Mouse (Mus musculus): ENCODE results near the gene Parn. TPM values are rescaled to one million over a fixed set of nuclear protein-coding genes. Genes with fewer than 3 reads are reported as not detected.

The Parn gene
- total and polyA plus RNA-seq, 2 experiments from 2014 or later = 17.2 to 38.1 TPM

DNA sequence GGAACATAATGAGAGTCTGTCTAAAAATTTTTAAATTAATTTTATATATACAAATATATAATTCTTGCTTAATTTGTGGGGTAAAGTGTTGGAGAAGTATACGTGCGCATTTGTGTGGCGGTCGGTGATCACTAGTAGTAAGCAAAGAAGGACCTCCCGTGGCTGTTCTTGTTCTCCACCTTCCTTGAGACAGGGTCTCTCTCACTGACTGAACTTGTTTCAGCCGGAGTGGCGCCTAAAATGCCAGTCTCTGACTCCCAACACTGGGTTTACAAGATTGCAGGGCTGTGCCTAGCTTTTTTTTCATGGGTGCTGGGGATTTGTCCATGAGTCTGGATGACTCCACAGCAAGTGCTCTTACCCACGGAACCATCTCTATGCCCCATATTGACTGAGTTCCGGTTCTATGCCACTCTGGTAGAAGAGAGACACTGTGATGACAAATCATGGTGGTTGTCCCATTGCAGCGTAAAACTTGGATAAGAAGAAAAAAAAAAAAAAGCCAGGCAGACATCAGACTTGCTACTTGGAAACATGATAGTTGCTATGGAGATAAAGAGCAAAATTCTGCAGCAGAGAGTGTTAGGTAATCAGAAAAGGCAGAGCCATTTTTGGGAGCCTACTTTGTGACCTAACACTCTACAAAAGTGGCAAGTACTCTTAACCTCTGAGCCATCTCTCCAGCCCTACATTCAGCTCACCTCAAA lies 585 bp upstream of the Parn start:
- Histone ChIP-seq H3K27ac (ENCODE audit: low read depth, low read length) (peak overlapping the region; percentile 60), H3K9me3 (ENCODE audit: low read length) (no peaks in the 10 kb centered on the region), H3K27me3 (ENCODE audit: insufficient read depth, low read length) (no peaks in the 10 kb centered on the region), H3K9ac (no peak overlapping the region), H3K4me2 (ENCODE audit: low read depth) (peak overlapping the region; percentile 88), H3K4me1 (ENCODE audit: insufficient read depth) (0 out of 2 replicates have a peak, but pooled peaks cover 8% of the 10 kb centered on the region), H3K36me3 (ENCODE audit: insufficient read depth) (peaks cover 9% of the 10 kb centered on the region; the same call in 1 of the 2 replicates), H3K4me3 (ENCODE audit: low read depth, low read length) (peak overlapping the region; percentile 66)
- TF ChIP-seq CTCF (IDR thresholded peaks at IDR 0.05; ENCODE audit: low read depth) = no peak
- WGBS = 79% methylated on average over 10 of the region's 10 CpGs
- no peak for DNase-seq
- no peak for ATAC-seq

DNA sequence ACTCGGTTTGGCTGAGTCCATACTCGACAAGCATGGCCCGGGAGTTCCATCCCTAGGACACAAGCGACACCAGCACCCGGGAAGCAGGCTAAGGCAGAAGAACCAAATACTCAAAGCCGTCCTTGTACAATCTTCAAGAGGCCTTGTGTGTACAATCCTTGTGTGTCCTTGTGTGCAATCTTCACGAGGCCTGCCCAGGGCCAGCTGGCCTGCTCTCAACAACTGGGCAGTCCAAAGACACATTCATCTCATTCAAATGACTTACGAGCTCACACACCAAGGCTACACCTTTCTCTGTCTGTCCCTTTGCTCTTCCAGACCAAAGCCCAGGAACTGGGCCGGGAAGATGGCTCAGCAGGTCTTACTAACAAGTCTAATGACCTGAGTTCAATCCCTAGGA lies 7.2 kb downstream of the Parn start:
- DNase-seq = no peak
- 94% methylated on average over 9 of the region's 9 CpGs for WGBS
- Histone ChIP-seq H3K4me2 (ENCODE audit: low read depth) (no peak overlapping the region), H3K27ac (ENCODE audit: low read depth, low read length) (no peak overlapping the region), H3K9me3 (ENCODE audit: low read length) (no peaks in the 10 kb centered on the region), H3K4me3 (ENCODE audit: low read depth, low read length) (no peak overlapping the region), H3K36me3 (ENCODE audit: insufficient read depth) (peaks cover 45% of the 10 kb centered on the region), H3K9ac (no peak overlapping the region), H3K27me3 (ENCODE audit: insufficient read depth, low read length) (no peaks in the 10 kb centered on the region), H3K4me1 (ENCODE audit: insufficient read depth) (no peaks in the 10 kb centered on the region)
- no peak for TF ChIP-seq CTCF (IDR thresholded peaks at IDR 0.05; ENCODE audit: low read depth)
- no peak for ATAC-seq

DNA sequence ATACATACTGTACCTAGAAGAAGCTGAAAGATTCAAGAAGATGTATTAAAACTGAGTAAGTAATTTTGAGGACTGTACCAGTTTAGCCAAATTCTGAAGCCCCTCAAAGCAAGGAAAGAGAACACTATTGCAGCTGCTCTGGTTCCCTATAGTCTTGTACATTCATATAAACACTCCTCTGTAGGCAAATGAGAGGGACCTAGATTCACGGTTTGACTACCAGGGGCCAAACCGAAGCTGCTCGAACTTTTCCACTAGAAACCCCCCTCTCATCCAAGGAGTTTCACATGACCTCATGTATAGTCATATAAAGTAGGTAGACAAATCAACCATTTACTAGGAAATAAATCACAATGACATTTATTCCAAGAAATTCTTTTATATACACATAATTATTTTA lies 9.1 kb downstream of the Parn start:
- 87% methylated on average over 3 of the region's 3 CpGs for WGBS
- no peak for TF ChIP-seq CTCF (IDR thresholded peaks at IDR 0.05; ENCODE audit: low read depth)

DNA sequence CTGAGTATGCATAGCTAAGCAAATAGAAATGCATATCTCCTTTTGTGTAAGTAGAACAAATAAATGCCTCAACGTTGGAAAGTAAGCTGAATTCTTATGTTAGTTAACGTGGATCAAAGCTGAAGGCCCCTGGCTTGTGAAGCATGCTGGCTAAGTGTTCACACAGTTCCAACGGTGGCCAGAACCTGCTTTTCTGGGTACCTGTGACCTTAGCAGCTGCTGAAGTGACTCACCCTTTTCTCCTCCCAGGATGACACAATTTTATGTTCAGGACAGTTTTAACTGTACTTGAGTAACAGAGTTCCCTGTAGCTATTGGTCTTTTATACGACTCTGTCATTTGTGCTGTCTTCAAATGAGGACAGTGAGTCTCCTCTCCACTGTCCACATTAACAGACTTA lies 22.0 kb downstream of the Parn start:
- no peak for ATAC-seq
- TF ChIP-seq CTCF (IDR thresholded peaks at IDR 0.05; ENCODE audit: low read depth) = no peak
- no peaks in the 10 kb centered on the region for H3K4me1 ChIP-seq (ENCODE audit: insufficient read depth)

More for the DNA sequence above, 9.1 kb downstream of the Parn start:
- Histone ChIP-seq H3K27ac (ENCODE audit: low read depth, low read length) (no peak overlapping the region), H3K9me3 (ENCODE audit: low read length) (no peaks in the 10 kb centered on the region), H3K36me3 (ENCODE audit: insufficient read depth) (peaks cover 43% of the 10 kb centered on the region), H3K9ac (no peak overlapping the region), H3K4me3 (ENCODE audit: low read depth, low read length) (no peak overlapping the region), H3K27me3 (ENCODE audit: insufficient read depth, low read length) (no peaks in the 10 kb centered on the region), H3K4me1 (ENCODE audit: insufficient read depth) (no peaks in the 10 kb centered on the region), H3K4me2 (ENCODE audit: low read depth) (no peak overlapping the region)
- ATAC-seq (no peak), DNase-seq (no peak)

DNA sequence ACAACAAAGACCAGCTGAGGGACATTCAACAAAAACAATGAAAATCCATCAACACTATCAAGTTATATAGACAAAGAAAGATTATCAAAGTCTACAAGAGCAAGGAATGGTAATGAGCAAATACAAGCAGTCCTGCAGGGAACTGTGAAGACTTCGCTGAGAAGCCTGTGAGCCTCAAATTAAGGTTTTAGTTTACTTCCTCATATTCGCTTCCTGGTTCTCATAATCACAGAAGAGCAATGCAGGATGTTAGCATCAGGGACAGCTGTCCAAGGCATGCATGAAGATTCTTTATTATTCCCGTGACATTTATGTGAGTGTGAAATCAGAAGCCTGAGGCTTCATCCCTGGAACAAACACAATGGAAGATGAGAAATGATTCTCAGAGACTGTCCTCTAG lies 23.5 kb downstream of the Parn start:
- ATAC-seq = no peak
- no peak overlapping the region for H3K9ac ChIP-seq
- TF ChIP-seq CTCF (IDR thresholded peaks at IDR 0.05; ENCODE audit: low read depth) = no peak

More for the DNA sequence above, 22.0 kb downstream of the Parn start:
- no peak overlapping the region for H3K9ac ChIP-seq
- H3K9me3 ChIP-seq (ENCODE audit: low read length) = no peaks in the 10 kb centered on the region
- no peak for DNase-seq
- 84% methylated on average over 4 of the region's 4 CpGs for WGBS
- no peaks in the 10 kb centered on the region for H3K27me3 ChIP-seq (ENCODE audit: insufficient read depth, low read length)
- H3K4me2 ChIP-seq (ENCODE audit: low read depth) = no peak overlapping the region
- H3K27ac ChIP-seq (ENCODE audit: low read depth, low read length) = no peak overlapping the region
- H3K4me3 ChIP-seq (ENCODE audit: low read depth, low read length) = no peak overlapping the region
- peaks cover 36% of the 10 kb centered on the region for H3K36me3 ChIP-seq (ENCODE audit: insufficient read depth)

DNA sequence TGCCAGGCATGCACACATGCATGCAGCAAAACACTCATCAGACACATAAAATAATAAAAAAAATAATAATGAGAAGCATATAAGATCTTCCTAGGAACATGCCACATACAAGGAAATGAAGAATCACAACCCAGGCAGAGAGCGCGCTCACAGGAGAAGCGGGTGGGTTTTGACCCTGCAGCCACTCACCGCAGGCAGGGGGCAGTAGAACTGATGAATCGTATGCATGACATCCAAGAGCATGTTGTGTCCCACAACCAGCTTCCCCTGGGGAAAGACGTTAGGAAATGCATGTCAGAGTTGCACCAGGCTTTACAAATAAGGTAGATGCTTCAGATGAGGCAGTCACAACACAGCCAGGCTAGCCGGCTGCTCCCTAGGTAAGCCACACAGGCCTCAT lies 27.9 kb downstream of the Parn start:
- peak; percentile 45 for TF ChIP-seq CTCF (IDR thresholded peaks at IDR 0.05; ENCODE audit: low read depth)
- WGBS = 82% methylated on average over 7 of the region's 7 CpGs
- H3K4me3 ChIP-seq (ENCODE audit: low read depth, low read length) = no peak overlapping the region
- no peak for ATAC-seq
- DNase-seq = no peak
- H3K27ac ChIP-seq (ENCODE audit: low read depth, low read length) = no peak overlapping the region
- no peaks in the 10 kb centered on the region for H3K27me3 ChIP-seq (ENCODE audit: insufficient read depth, low read length)
- H3K9ac ChIP-seq = no peak overlapping the region
- H3K4me2 ChIP-seq (ENCODE audit: low read depth) = no peak overlapping the region
- no peaks in the 10 kb centered on the region for H3K9me3 ChIP-seq (ENCODE audit: low read length)
- no peaks in the 10 kb centered on the region for H3K4me1 ChIP-seq (ENCODE audit: insufficient read depth)
- peaks cover 23% of the 10 kb centered on the region for H3K36me3 ChIP-seq (ENCODE audit: insufficient read depth)

More for the DNA sequence above, 23.5 kb downstream of the Parn start:
- Histone ChIP-seq H3K4me3 (ENCODE audit: low read depth, low read length) (no peak overlapping the region), H3K36me3 (ENCODE audit: insufficient read depth) (peaks cover 27% of the 10 kb centered on the region), H3K27ac (ENCODE audit: low read depth, low read length) (no peak overlapping the region), H3K4me2 (ENCODE audit: low read depth) (no peak overlapping the region), H3K4me1 (ENCODE audit: insufficient read depth) (no peaks in the 10 kb centered on the region), H3K9me3 (ENCODE audit: low read length) (no peaks in the 10 kb centered on the region), H3K27me3 (ENCODE audit: insufficient read depth, low read length) (no peaks in the 10 kb centered on the region)
- WGBS = 91% methylated on average over 3 of the region's 3 CpGs
- DNase-seq = no peak

DNA sequence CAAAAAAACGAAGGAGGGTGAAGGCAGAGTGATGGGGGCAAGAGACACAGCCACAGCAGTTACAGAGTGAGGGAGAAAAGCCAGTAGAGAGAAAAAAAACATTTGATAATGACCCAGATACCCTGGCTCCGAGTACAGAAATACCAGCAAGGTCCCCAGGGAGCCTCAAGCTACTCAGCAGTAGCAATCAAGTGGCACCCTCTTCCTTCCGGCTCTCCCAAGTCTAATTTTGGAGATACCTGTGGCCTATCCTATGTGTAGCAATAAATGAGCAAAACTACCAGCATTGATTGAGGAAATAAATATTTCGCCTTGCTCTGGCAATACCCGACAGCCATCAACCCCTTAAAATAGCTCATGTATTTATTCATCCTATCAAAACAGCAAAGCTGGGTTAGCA lies 28.5 kb downstream of the Parn start:
- 87% methylated on average over 5 of the region's 5 CpGs for WGBS
- Histone ChIP-seq H3K27me3 (ENCODE audit: insufficient read depth, low read length) (no peaks in the 10 kb centered on the region), H3K4me1 (ENCODE audit: insufficient read depth) (no peaks in the 10 kb centered on the region), H3K9ac (no peak overlapping the region), H3K27ac (ENCODE audit: low read depth, low read length) (no peak overlapping the region), H3K9me3 (ENCODE audit: low read length) (no peaks in the 10 kb centered on the region), H3K4me2 (ENCODE audit: low read depth) (no peak overlapping the region), H3K4me3 (ENCODE audit: low read depth, low read length) (no peak overlapping the region), H3K36me3 (ENCODE audit: insufficient read depth) (peaks cover 21% of the 10 kb centered on the region)
- DNase-seq (no peak), ATAC-seq (no peak)
- no peak for TF ChIP-seq CTCF (IDR thresholded peaks at IDR 0.05; ENCODE audit: low read depth)
